Mouse (Mus musculus): ENCODE data around the gene Nrxn3.

Gene Nrxn3

DNA sequence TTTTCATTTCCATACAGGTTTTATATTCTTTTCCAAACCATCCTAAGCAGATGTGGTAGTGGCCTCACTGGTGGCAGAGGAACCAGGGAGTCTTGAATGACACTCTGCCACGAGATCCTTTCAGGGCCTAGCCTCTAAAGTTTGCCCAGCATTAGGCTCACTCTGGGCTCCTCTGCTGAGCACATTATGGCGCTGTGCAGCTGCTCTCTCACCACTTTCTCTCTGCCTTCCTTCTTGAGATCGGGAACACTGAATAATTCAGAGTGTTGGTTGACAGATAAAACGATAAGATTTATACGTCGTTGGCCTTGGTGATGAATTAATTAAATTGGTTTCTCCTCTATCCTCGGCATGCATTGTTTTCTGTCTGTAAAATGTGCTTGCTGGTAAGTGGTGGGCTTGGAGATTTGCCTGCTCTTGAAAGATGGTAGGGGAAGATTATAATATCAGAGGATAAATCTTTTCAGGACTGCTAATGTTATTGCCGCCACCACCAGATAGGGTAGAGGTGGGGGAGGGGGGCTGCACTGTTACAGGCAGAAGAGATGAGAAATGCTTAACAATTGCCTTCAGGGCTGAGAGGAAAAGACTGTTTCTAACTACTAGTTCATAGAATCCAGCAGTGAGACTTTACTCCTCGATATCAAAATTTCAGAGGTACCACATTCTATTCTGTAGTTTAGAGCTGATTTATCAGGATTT, 1094.5 kb downstream of the Nrxn3 start:
- DNase-seq (ENCODE audit: low spot score) = no peak

- no peak for DNase-seq (ENCODE audit: low spot score)
Measured at GRCm38 (mm10) chr12:89818200-89818599, 1095.5 kb downstream of the Nrxn3 start.

GRCm38 (mm10) chr12:89822141-89822540, 1099.5 kb downstream of the Nrxn3 start:
- DNase-seq (ENCODE audit: low spot score) = no peak

DNA sequence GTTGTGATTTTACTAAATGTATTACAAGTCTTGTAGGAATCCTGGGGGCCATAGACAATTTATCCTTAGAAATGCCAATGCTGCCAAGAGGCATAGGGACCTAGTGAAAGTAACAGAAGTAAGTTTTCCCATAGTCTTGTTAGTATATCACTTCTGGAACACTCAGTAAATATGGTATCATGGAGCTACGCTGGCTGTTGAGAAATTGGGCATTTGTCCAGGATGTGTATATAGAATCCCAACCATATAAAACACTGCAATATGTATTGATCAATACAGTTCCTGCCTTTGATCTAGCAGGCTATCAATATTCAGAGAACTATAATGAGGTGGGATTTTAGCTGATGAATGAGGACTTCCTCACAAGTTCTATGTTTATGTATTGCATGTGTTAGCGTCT, 1107.3 kb downstream of the Nrxn3 start:
- no peak for DNase-seq (ENCODE audit: low spot score)

GRCm38 (mm10) chr12:89830350-89830749, 1107.7 kb downstream of the Nrxn3 start:
- no peak for DNase-seq (ENCODE audit: low spot score)

GRCm38 (mm10) chr12:89831300-89831699, 1108.6 kb downstream of the Nrxn3 start:
- DNase-seq (ENCODE audit: low spot score) = no peak

DNA sequence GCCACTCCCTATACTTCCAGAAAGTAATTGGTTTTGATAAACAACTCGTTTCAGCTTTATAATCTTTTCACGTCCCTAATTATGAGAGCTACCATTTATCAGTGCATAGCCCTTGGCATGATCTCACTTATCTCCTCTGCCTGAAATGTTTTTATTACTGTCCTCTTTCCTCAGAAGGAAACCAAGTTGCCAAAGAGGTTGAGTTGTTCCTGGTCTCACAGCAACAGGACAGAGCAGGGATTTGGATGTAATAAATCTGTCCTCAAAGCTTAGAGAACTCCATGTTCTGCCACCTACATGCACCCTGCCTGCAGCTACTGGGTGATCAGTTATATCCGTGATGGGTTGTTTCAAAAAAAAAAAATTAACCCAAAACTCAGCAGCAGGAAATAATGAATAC, 1113.6 kb downstream of the Nrxn3 start:
- DNase-seq (ENCODE audit: low spot score) = no peak

GRCm38 (mm10) chr12:89842861-89843260, 1120.2 kb downstream of the Nrxn3 start:
- DNase-seq (ENCODE audit: low spot score) = no peak

GRCm38 (mm10) chr12:89848116-89848515, 1125.4 kb downstream of the Nrxn3 start:
- DNase-seq (ENCODE audit: low spot score) = no peak

DNA sequence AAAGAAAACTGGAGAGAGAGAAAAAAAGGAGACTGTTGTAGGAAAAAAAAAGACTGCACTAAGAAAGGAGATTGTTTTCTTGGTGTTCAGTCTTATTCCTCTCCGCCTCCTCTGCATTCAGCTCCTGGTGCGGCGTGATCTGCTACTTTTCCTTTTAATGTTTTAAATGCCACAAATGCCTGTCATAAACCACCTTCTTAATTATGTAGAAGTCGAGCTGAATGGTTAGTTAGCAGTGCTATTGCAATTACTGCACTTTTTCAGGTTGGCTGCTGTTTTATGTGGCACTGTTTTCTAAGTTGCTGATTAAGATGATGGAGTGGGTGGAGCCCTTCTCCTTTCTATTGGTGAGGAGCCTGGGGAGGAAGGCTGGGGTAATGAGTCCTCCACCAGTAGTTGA, 1131.7 kb downstream of the Nrxn3 start:
- DNase-seq (ENCODE audit: low spot score) = no peak

- no peak for DNase-seq (ENCODE audit: low spot score)
Measured at GRCm38 (mm10) chr12:89867124-89867523, 1144.4 kb downstream of the Nrxn3 start.

GRCm38 (mm10) chr12:89882617-89883370, 1160.1 kb downstream of the Nrxn3 start:
- DNase-seq (ENCODE audit: low spot score) = no peak

DNA sequence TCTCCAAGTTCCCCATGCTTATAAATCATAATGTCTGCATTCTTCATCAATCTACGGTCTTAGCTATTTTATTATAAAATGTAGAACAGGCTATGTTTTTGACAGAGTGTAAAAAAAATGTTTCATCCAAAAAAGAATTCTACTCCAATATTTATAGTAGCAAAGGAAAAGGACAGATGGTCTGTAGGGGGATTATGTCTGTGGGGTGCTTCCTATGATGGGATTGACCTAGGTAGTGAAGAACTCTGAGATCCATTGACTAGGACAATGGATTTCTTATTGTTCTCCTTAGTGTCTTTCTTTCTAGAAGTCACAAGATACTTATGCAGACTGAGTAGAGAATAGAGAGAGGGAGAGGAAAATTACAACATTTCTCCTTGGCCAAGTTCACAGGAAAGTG, 1161.9 kb downstream of the Nrxn3 start:
- no peak for DNase-seq (ENCODE audit: low spot score)

- DNase-seq (ENCODE audit: low spot score) = no peak
Measured at GRCm38 (mm10) chr12:89888647-89889046, 1166.0 kb downstream of the Nrxn3 start.

GRCm38 (mm10) chr12:89896901-89897300, 1174.2 kb downstream of the Nrxn3 start:
- no peak for DNase-seq (ENCODE audit: low spot score)

- DNase-seq (ENCODE audit: low spot score) = no peak
Measured at GRCm38 (mm10) chr12:89909578-89909977, 1186.9 kb downstream of the Nrxn3 start.

- no peak for DNase-seq (ENCODE audit: low spot score)
Measured at GRCm38 (mm10) chr12:89918138-89918829, 1195.6 kb downstream of the Nrxn3 start.

GRCm38 (mm10) chr12:89932338-89932737, 1209.7 kb downstream of the Nrxn3 start:
- no peak for DNase-seq (ENCODE audit: low spot score)

- no peak for DNase-seq (ENCODE audit: low spot score)
Measured at GRCm38 (mm10) chr12:89933630-89934029, 1211.0 kb downstream of the Nrxn3 start.

GRCm38 (mm10) chr12:89940746-89941145, 1218.1 kb downstream of the Nrxn3 start:
- DNase-seq (ENCODE audit: low spot score) = no peak

- DNase-seq (ENCODE audit: low spot score) = no peak
Measured at GRCm38 (mm10) chr12:89945911-89946502, 1223.3 kb downstream of the Nrxn3 start.

- no peak for DNase-seq (ENCODE audit: low spot score)
Measured at GRCm38 (mm10) chr12:89946522-89946921, 1223.8 kb downstream of the Nrxn3 start.

DNA sequence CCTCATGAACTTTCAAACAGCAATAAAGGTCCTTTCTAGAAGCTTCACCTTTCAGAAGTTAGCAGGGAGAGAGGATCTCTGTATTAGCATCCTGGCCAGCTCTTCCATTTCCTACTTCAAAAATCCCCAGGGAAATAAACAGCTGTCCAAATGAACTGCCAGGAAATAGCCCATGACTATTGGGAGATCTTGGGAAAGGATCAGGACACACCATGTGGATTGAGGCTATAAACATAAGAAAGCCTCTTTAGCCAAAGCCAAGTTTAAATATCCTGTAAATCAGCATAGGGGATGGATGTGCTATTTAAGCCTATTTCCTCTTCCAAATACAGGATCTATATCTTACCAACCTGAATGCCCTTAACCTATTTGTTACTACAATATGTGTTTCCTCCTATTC, 1230.6 kb downstream of the Nrxn3 start:
- no peak for DNase-seq (ENCODE audit: low spot score)

All from yolk sac, embryonic 10.5 days (tissue).